8 mouse cellular contexts compared by ENCODE assay signal in genomic region chr1:158267020-158267571, GRCm38 (mm10).
DNase-seq lines count a peak whose midpoint lies in the region; ATAC-seq lines count a peak whose summit lies in the region.

No protein-coding gene starts in this region.

- no peak overlapping the region for H3K4me2 ChIP-seq in forebrain, embryonic 13.5 days

- no peaks in the 10 kb centered on the region for H3K9me3 ChIP-seq in forebrain, embryonic 13.5 days (replicated peaks)

- WGBS in forebrain, embryonic 13.5 days: 9% methylated on average over 8 of the region's 8 CpGs

- H3K36me3 ChIP-seq in forebrain, embryonic 13.5 days (ENCODE audit: poor library complexity, severe bottlenecking): no peaks in the 10 kb centered on the region

- 0 out of 2 replicates have a peak, but pooled peaks cover 3% of the 10 kb centered on the region for H3K27me3 ChIP-seq in forebrain, embryonic 13.5 days

- H3K27ac ChIP-seq in forebrain, embryonic 13.5 days: peak overlapping the region; percentile 73

- ATAC-seq in forebrain, embryonic 13.5 days: peak; percentile 79

- no peak overlapping the region for H3K4me3 ChIP-seq in forebrain, embryonic 13.5 days

- peak; percentile 59 for DNase-seq in right cerebral cortex, adult 18-20 months
- DNase-seq in right cerebral cortex, postnatal 25 days: no peak
- DNase-seq in c-Kit-positive CD71-positive TER-119-negative erythroid progenitor cells, embryonic 14.5 days (ENCODE audit: low read depth): peak; percentile 11
- DNase-seq in kidney, postnatal 10 days: peak; percentile 69
- DNase-seq in lung, postnatal 14 days: peak; percentile 54
- DNase-seq in right cerebral cortex, postnatal 10 days (ENCODE audit: low spot score in 2 of 2): peak; percentile 43 to 63
- no peak for DNase-seq in urinary bladder, postnatal 36 days (ENCODE audit: low spot score in 2 of 2)

- H3K4me1 ChIP-seq in forebrain, embryonic 13.5 days: peaks cover 15% of the 10 kb centered on the region

- H3K9ac ChIP-seq in forebrain, embryonic 13.5 days: no peak overlapping the region

Comparison
In these comparisons a context has a peak if more than half of its experiments do, and no peak if none do; other contexts are left out.
1. DNase-seq: peak in right cerebral cortex, adult 18-20 months (single experiment), c-Kit-positive CD71-positive TER-119-negative erythroid progenitor cells, embryonic 14.5 days (single experiment), kidney, postnatal 10 days (single experiment), lung, postnatal 14 days (single experiment) and right cerebral cortex, postnatal 10 days (2 of 2); none in right cerebral cortex, postnatal 25 days (single experiment) and urinary bladder, postnatal 36 days (0 of 2).